Mouse (Mus musculus) megakaryocyte, embryonic 14.5 days (primary cell): ENCODE measurements around the gene Tpt1.

Experiments
- FLI1 ChIP-seq: IDR thresholded peaks from 2 replicates; pipeline ENCODE4 v1.6.1; 2012; ENCODE audit warnings: low read length, inconsistent platforms, mixed read lengths
- GATA1 ChIP-seq: IDR thresholded peaks from 3 replicates; pipeline ENCODE4 v1.6.1; 2012; ENCODE audit warnings: mixed read lengths, low read length, inconsistent platforms, borderline replicate concordance

- TF ChIP-seq FLI1 = no peak
- TF ChIP-seq GATA1 = no peak
Observed at GRCm38 (mm10) chr14:75883873-75884272, 39.0 kb downstream of the Tpt1 start.
